Mouse (Mus musculus): ENCODE measurements around the gene Adamts13.

DNA sequence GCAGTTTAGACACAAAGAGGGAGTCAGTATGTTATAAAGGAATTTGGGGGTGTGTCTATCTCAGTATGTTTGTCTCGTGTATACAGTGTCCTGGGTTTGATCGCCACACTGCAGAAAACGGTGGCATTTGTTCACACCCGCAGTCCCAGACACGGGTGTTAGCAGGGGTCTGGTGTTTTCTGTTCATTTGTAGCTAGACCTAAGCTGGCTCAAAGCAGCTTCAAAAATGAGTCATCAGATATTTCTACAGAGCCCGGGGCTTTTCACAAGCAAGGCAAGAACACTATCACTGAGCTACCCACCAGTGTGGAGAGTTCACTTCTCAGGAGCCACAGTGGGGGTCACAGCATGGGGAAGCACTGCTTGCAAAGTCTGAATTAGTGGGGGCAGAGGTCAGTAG lies 76.2 kb downstream of the Adamts13 start:
- TF ChIP-seq CTCF (IDR thresholded peaks at IDR 0.05; ENCODE audit: insufficient read depth, low read depth, low read length) (no peak), POLR2A (IDR thresholded peaks at IDR 0.05; ENCODE audit: insufficient read depth, low read depth, low read length) (no peak)

Data from olfactory bulb, adult 2 months (tissue).